Comparison of ENCODE assay signal across 7 mouse cellular contexts in genomic region chr3:20034719-20035404, GRCm38 (mm10). TPM values are rescaled to one million over a fixed set of nuclear protein-coding genes. Genes with fewer than 3 reads are reported as not detected.
DNase-seq lines count a peak whose midpoint lies in the region; ATAC-seq and TF ChIP-seq lines count a peak whose summit lies in the region.

TSS of gene Hps3 (minus strand) at chr3:20035315.

- TF ChIP-seq POLR2A in small intestine, adult 2 months (IDR thresholded peaks at IDR 0.05; ENCODE audit: low read depth, low read length), result peak; percentile 50

- H3K9ac ChIP-seq in intestine, postnatal 0 days (ENCODE audit: low read depth, low read length), result no peak within 1 kb of the TSS; the same call in 1 of the 2 replicates
- peak within 1 kb of the TSS; percentile 73 for H3K9ac ChIP-seq in midbrain, embryonic 12.5 days (replicated peaks)

- H3K4me3 ChIP-seq in intestine, postnatal 0 days (ENCODE audit: low read depth, low read length), result peak within 1 kb of the TSS; percentile 68
- H3K4me3 ChIP-seq in midbrain, embryonic 12.5 days, result peak within 1 kb of the TSS; percentile 85
- peak within 1 kb of the TSS; percentile 94 for H3K4me3 ChIP-seq in small intestine, adult 2 months (ENCODE audit: low read depth, low read length)

- intact Hi-C loops in left cerebral cortex, postnatal 4 days (cut with DNase I), result no loop called here

- no peaks in the 10 kb centered on the region for H3K36me3 ChIP-seq in intestine, postnatal 0 days (ENCODE audit: control insufficient read depth, insufficient read depth)
- H3K36me3 ChIP-seq in midbrain, embryonic 12.5 days, result no peaks in the 10 kb centered on the region
- H3K36me3 ChIP-seq in small intestine, adult 2 months (ENCODE audit: control insufficient read depth, insufficient read depth, low read length), result no peaks in the 10 kb centered on the region

- H3K27ac ChIP-seq in intestine, postnatal 0 days (ENCODE audit: low read depth, low read length), result peak within 1 kb of the TSS; percentile 68
- H3K27ac ChIP-seq in midbrain, embryonic 12.5 days (replicated peaks), result peak within 1 kb of the TSS; percentile 49; the same call in 1 of the 2 replicates
- peak within 1 kb of the TSS; percentile 66 for H3K27ac ChIP-seq in small intestine, adult 2 months (ENCODE audit: insufficient read depth, low read depth, low read length)

- WGBS in intestine, postnatal 0 days, result under 1% methylated on average over 47 of the region's 47 CpGs
- WGBS in midbrain, embryonic 12.5 days, result 1% methylated on average over 47 of the region's 47 CpGs
- 1% methylated on average over 47 of the region's 47 CpGs for WGBS in small intestine, adult 2 months

- peak; percentile 99 for ATAC-seq in intestine, postnatal 0 days
- peak; percentile 99 for ATAC-seq in midbrain, embryonic 12.5 days (ENCODE audit: low FRiP score, low read depth)

- no peaks in the 10 kb centered on the region for H3K4me1 ChIP-seq in intestine, postnatal 0 days (replicated peaks; ENCODE audit: control insufficient read depth, insufficient read depth, low read length)
- H3K4me1 ChIP-seq in midbrain, embryonic 12.5 days, result peaks cover 11% of the 10 kb centered on the region
- H3K4me1 ChIP-seq in small intestine, adult 2 months (ENCODE audit: control insufficient read depth, insufficient read depth, insufficient read length, low read length), result peaks cover 5% of the 10 kb centered on the region; the same call in 1 of the 2 replicates

- no peaks in the 10 kb centered on the region for H3K9me3 ChIP-seq in intestine, postnatal 0 days (ENCODE audit: control insufficient read depth)
- H3K9me3 ChIP-seq in midbrain, embryonic 12.5 days, result 0 out of 2 replicates have a peak, but pooled peaks cover 3% of the 10 kb centered on the region

- peak; percentile 14; the same call in 1 of the 2 replicates for TF ChIP-seq CTCF in intestine, postnatal 0 days (IDR thresholded peaks at IDR 0.05; ENCODE audit: low read depth)
- TF ChIP-seq CTCF in small intestine, adult 2 months (IDR thresholded peaks at IDR 0.05; ENCODE audit: extremely low read depth, insufficient read length, insufficient replicate concordance, low read depth, low read length), result no peak

- peak; percentile 94 for DNase-seq in adrenal gland, adult 2 months
- peak; percentile 75 for DNase-seq in embryo, embryonic 11.5 days (ENCODE audit: low read depth, low spot score)
- peak; percentile 65 to 84 for DNase-seq in gastrocnemius, postnatal 4 days (ENCODE audit: low spot score in 2 of 2)
- DNase-seq in left cerebral cortex, postnatal 4 days, result peak; percentile 80

- peak within 1 kb of the TSS; percentile 77 for H3K4me2 ChIP-seq in intestine, postnatal 0 days (replicated peaks; ENCODE audit: low read depth)
- peak within 1 kb of the TSS; percentile 77 for H3K4me2 ChIP-seq in midbrain, embryonic 12.5 days (replicated peaks)

- H3K27me3 ChIP-seq in intestine, postnatal 0 days (replicated peaks; ENCODE audit: control insufficient read depth, insufficient read depth, low read length), result no peaks in the 10 kb centered on the region
- H3K27me3 ChIP-seq in midbrain, embryonic 12.5 days, result no peaks in the 10 kb centered on the region
- H3K27me3 ChIP-seq in small intestine, adult 2 months (ENCODE audit: control insufficient read depth, insufficient read depth, low read length), result no peaks in the 10 kb centered on the region

RNA-seq across cellular contexts. Expression of gene Hps3, which starts in this region (rescaled TPM):
- 10 to 100 TPM; 14.4 to 15.0 TPM for total RNA-seq in adrenal gland, adult 2 months (2021)
- polyA plus RNA-seq in adrenal gland, adult 2 months (2012; rRNA removed), result 27.0 and 39.1 TPM in 2 replicates
- total RNA-seq in gastrocnemius, postnatal 4 days (2021), result 1 to 10 TPM; 6.5 to 7.8 TPM
- polyA plus RNA-seq in intestine, postnatal 0 days (2015; fragmentation: Nextera tagmentation; extraction: Ambion mirVana), result 6.0 and 6.9 TPM in 2 replicates
- total RNA-seq in left cerebral cortex, postnatal 4 days (2021), result 10 to 100 TPM; 21.6 to 23.5 TPM
- polyA plus RNA-seq in midbrain, embryonic 12.5 days (2016; fragmentation: Nextera tagmentation; extraction: Ambion mirVana), result 13.0 and 13.8 TPM in 2 replicates
- 19.6 and 25.3 TPM in 2 replicates for polyA plus RNA-seq in small intestine, adult 2 months (2012; rRNA removed)

Comparison
In these comparisons a context has a peak if more than half of its experiments do, and no peak if none do; other contexts are left out.
1. Peak in every context shown above with its lines: DNase-seq, ATAC-seq, H3K4me3 ChIP-seq and H3K27ac ChIP-seq.